Mouse (Mus musculus) heart, postnatal 0 days (tissue): ENCODE measurements at regions not wholly inside any gene's neighbourhood (a gene's known extent, or its start where the extent isn't known, plus 50 kb on each side); places are given as distances from the start of the nearest gene placed in this dataset.

Experiments
- ATAC-seq: fragments of 200-750 bp; cut with Nextera tagmentation; 2 replicates; pipeline ENCODE4 v1.8.0; 2017; ENCODE audit warnings: low read depth, moderate number of reproducible peaks, moderate library complexity; ENCODE audit not compliant: insufficient read depth
- DNase-seq: peaks from one replicate; pipeline ENCODE4 v3.0.0-alpha.2; 2016; ENCODE audit warnings: low spot score
- H3K27ac ChIP-seq: fragments of 300-500 bp; sonication (generic); 2 replicates; pipeline ENCODE4 v1.5.1; 2014; ENCODE audit warnings: low read depth, mild to moderate bottlenecking
- H3K27me3 ChIP-seq: fragments of 300-500 bp; sonication (generic); 2 replicates; pipeline ENCODE4 v1.6.1; 2014; ENCODE audit warnings: low read length, mixed read lengths; ENCODE audit not compliant: control insufficient read depth, insufficient read depth
- H3K36me3 ChIP-seq: fragments of 300-500 bp; sonication (generic); replicated peaks from 2 replicates; pipeline ENCODE4 v1.6.1; 2014; ENCODE audit warnings: low read length, mixed read lengths; ENCODE audit not compliant: control insufficient read depth, insufficient read depth
- H3K4me1 ChIP-seq: fragments of 300-500 bp; sonication (generic); 2 replicates; pipeline ENCODE4 v1.6.1; 2014; ENCODE audit warnings: antibody characterized with exemption; ENCODE audit not compliant: control insufficient read depth, insufficient read depth
- H3K4me2 ChIP-seq: fragments of 300-500 bp; sonication (generic); 2 replicates; pipeline ENCODE4 v1.6.1; 2014; ENCODE audit warnings: low read depth, mild to moderate bottlenecking, low read length, moderate library complexity
- H3K4me3 ChIP-seq: fragments of 300-500 bp; sonication (generic); 2 replicates; pipeline ENCODE4 v1.5.1; 2014; ENCODE audit warnings: low read depth, low read length
- H3K9ac ChIP-seq: fragments of 300-500 bp; sonication (generic); replicated peaks from 2 replicates; pipeline ENCODE4 v1.6.1; 2014; ENCODE audit warnings: low read depth, low read length, mixed read lengths
- H3K9me3 ChIP-seq: fragments of 300-500 bp; sonication (generic); replicated peaks from 2 replicates; pipeline ENCODE4 v1.6.1; 2016; ENCODE audit warnings: low read length; ENCODE audit not compliant: control insufficient read depth
- CTCF ChIP-seq: IDR thresholded peaks from 2 replicates; pipeline ENCODE4 v1.5.1; 2016; ENCODE audit warnings: antibody characterized with exemption, control low read depth, low read depth
- EP300 ChIP-seq: IDR thresholded peaks from 2 replicates; pipeline ENCODE4 v1.6.1; 2016; ENCODE audit warnings: antibody characterized with exemption, low read depth
- WGBS: fragments of 180-500 bp; shearing (Covaris S2); extraction: QIAGEN DNeasy Blood & Tissue Kit; methylation state at CpG from one replicate; pipeline ENCODE4 v1.1.7; 2014; 5-methylcytosine and 5-hydroxymethylcytosine counted together

GRCm38 (mm10) chr10:17545291-17545690 lies 177.7 kb upstream of the Cited2 start:
- Histone ChIP-seq H3K36me3 (no peaks in the 10 kb centered on the region), H3K27me3 (no peaks in the 10 kb centered on the region), H3K9ac (no peak overlapping the region), H3K27ac (no peak overlapping the region), H3K9me3 (no peaks in the 10 kb centered on the region), H3K4me2 (no peak overlapping the region), H3K4me1 (0 out of 2 replicates have a peak, but pooled peaks cover 3% of the 10 kb centered on the region), H3K4me3 (no peak overlapping the region)
- no peak for TF ChIP-seq CTCF
- TF ChIP-seq EP300 = no peak
- ATAC-seq (no peak), DNase-seq (no peak)

DNA sequence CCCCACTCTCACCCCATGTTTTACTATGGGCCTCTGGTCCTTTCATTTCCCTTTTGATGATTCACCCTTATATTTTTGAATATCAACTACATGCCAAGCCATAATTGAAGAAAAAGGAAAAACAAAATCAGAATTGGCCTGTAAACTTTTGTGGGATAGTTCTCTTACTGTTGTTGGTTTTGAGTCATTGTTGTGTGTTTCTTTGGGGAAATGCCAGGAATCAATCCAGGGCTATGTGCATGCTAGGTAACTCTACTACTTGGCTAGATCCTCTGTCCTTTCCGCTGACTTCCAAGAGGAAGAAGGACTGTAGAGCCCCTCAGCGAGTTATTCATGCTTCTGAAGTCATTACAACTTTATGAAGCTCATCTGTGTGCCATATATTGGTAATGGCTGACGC lies 175.0 kb upstream of the Cited2 start:
- Histone ChIP-seq H3K4me3 (no peak overlapping the region), H3K36me3 (no peaks in the 10 kb centered on the region), H3K27me3 (no peaks in the 10 kb centered on the region), H3K9ac (no peak overlapping the region), H3K9me3 (no peaks in the 10 kb centered on the region), H3K4me1 (no peaks in the 10 kb centered on the region), H3K4me2 (no peak overlapping the region), H3K27ac (no peak overlapping the region)
- no peak for DNase-seq
- TF ChIP-seq CTCF = no peak
- TF ChIP-seq EP300 = no peak
- no peak for ATAC-seq
- 90% methylated on average over 3 of the region's 3 CpGs for WGBS

GRCm38 (mm10) chr10:17548629-17549580 lies 174.1 kb upstream of the Cited2 start:
- Histone ChIP-seq H3K4me1 (no peaks in the 10 kb centered on the region), H3K4me2 (no peak overlapping the region), H3K9ac (no peak overlapping the region), H3K9me3 (no peaks in the 10 kb centered on the region), H3K27ac (no peak overlapping the region), H3K27me3 (no peaks in the 10 kb centered on the region), H3K36me3 (no peaks in the 10 kb centered on the region), H3K4me3 (no peak overlapping the region)
- ATAC-seq (no peak), DNase-seq (no peak)
- TF ChIP-seq CTCF (no peak), EP300 (no peak)
- 59% methylated on average over 14 of the region's 14 CpGs for WGBS

- no peaks in the 10 kb centered on the region for H3K36me3 ChIP-seq
- DNase-seq (no peak), ATAC-seq (no peak)
- no peaks in the 10 kb centered on the region for H3K27me3 ChIP-seq
- H3K9me3 ChIP-seq = no peaks in the 10 kb centered on the region
- H3K9ac ChIP-seq = no peak overlapping the region
- no peak overlapping the region for H3K4me3 ChIP-seq
- no peak overlapping the region for H3K27ac ChIP-seq
- no peak overlapping the region for H3K4me2 ChIP-seq
- TF ChIP-seq EP300 (no peak), CTCF (no peak)
- no peaks in the 10 kb centered on the region for H3K4me1 ChIP-seq
- WGBS = 79% methylated on average over 6 of the region's 6 CpGs
Measured at GRCm38 (mm10) chr10:17549711-17550637, 173.0 kb upstream of the Cited2 start.

GRCm38 (mm10) chr10:17550638-17551013 lies 172.4 kb upstream of the Cited2 start:
- no peak overlapping the region for H3K27ac ChIP-seq
- DNase-seq = no peak
- no peaks in the 10 kb centered on the region for H3K27me3 ChIP-seq
- no peaks in the 10 kb centered on the region for H3K36me3 ChIP-seq
- no peak for TF ChIP-seq EP300
- no peak for TF ChIP-seq CTCF
- no peak for ATAC-seq
- H3K9me3 ChIP-seq = no peaks in the 10 kb centered on the region
- H3K9ac ChIP-seq = no peak overlapping the region
- no peaks in the 10 kb centered on the region for H3K4me1 ChIP-seq
- H3K4me2 ChIP-seq = no peak overlapping the region
- WGBS = 92% methylated on average over 6 of the region's 6 CpGs
- H3K4me3 ChIP-seq = no peak overlapping the region
